Mouse (Mus musculus) left cerebral cortex, adult 2 months (tissue): ENCODE results near the gene Krt31. TPM values are rescaled to one million over a fixed set of nuclear protein-coding genes. Genes with fewer than 3 reads are reported as not detected.

Experiments
- DNase-seq, 2 experiments: peaks; one replicate each; pipeline ENCODE4 v3.0.0; 2021 to 2022; ENCODE audit warnings: low spot score in 2 of 2, mixed read lengths in 1 of 2; ENCODE audit errors: extremely low spot score in 1 of 2
- H3K27ac ChIP-seq: fragments of 200-600 bp; 2 replicates; pipeline ENCODE4 v1.8.1; 2022
- H3K4me3 ChIP-seq: fragments of 200-600 bp; 2 replicates; pipeline ENCODE4 v1.8.1; 2022
- CTCF ChIP-seq: fragments of 200-600 bp; IDR thresholded peaks from 2 replicates; pipeline ENCODE4 v1.8.1; 2022; ENCODE audit warnings: antibody characterized with exemption, mild to moderate bottlenecking, moderate library complexity
- intact Hi-C: fragments of 180-260 bp; cut with DNase I; formaldehyde crosslinking; loops from one replicate; pipeline ENCODE4 v1.15.1; 2025
- total RNA-seq, 2 experiments: library from RNA; stranded (reverse); gene quantifications; 2 replicates each; pipeline ENCODE4 v1.2.3; 2021

Krt31 gene
- total RNA-seq, 2 experiments from 2014 or later: not detected

GRCm38 (mm10) chr11:100046303-100046866 lies 4.0 kb downstream of the Krt31 start:
- Histone ChIP-seq H3K4me3 (no peak overlapping the region), H3K27ac (no peak overlapping the region)
- intact Hi-C loops: no loop called here
- no peak for TF ChIP-seq CTCF
- no peak for DNase-seq

- Histone ChIP-seq H3K4me3 (no peak within 1 kb of the TSS), H3K27ac (no peak within 1 kb of the TSS)
- TF ChIP-seq CTCF: no peak
- DNase-seq: no peak
- intact Hi-C loops: no loop called here
Measured at GRCm38 (mm10) chr11:100041454-100041853, 8.9 kb downstream of the Krt31 start, which contains the start of gene Krt34. Gene Krt34 (minus strand): TSS chr11:100041554.

- intact Hi-C loops: no loop called here
- no peak within 1 kb of the TSS for H3K27ac ChIP-seq
- H3K4me3 ChIP-seq: no peak within 1 kb of the TSS
- DNase-seq: no peak
- TF ChIP-seq CTCF: no peak
Measured at GRCm38 (mm10) chr11:100029768-100030167, 20.6 kb downstream of the Krt31 start, which contains the start of gene Krt33b. Gene Krt33b (minus strand): TSS chr11:100029868.

GRCm38 (mm10) chr11:100021438-100021837 lies 28.9 kb downstream of the Krt31 start:
- no peak for TF ChIP-seq CTCF
- no peak for DNase-seq
- H3K27ac ChIP-seq: no peak overlapping the region
- H3K4me3 ChIP-seq: no peak overlapping the region
- intact Hi-C loops: no loop called here

GRCm38 (mm10) chr11:100019466-100019865 lies 30.9 kb downstream of the Krt31 start:
- no peak for TF ChIP-seq CTCF
- no peak for DNase-seq
- intact Hi-C loops: no loop called here
- Histone ChIP-seq H3K4me3 (no peak overlapping the region), H3K27ac (no peak overlapping the region)

GRCm38 (mm10) chr11:100016112-100016511 lies 34.2 kb downstream of the Krt31 start, which contains the start of gene Krt33a:
Gene Krt33a (minus strand): TSS chr11:100016212.
- intact Hi-C loops: no loop called here

GRCm38 (mm10) chr11:100013691-100014171 lies 36.6 kb downstream of the Krt31 start:
- Histone ChIP-seq H3K27ac (no peak overlapping the region), H3K4me3 (no peak overlapping the region)
- DNase-seq: no peak
- TF ChIP-seq CTCF: no peak
- intact Hi-C loops: no loop called here

More at GRCm38 (mm10) chr11:100016112-100016511, 34.2 kb downstream of the Krt31 start, which contains the start of gene Krt33a:
- no peak for TF ChIP-seq CTCF
- H3K27ac ChIP-seq: no peak within 1 kb of the TSS
- DNase-seq: no peak
- H3K4me3 ChIP-seq: no peak within 1 kb of the TSS

- Histone ChIP-seq H3K4me3 (no peak overlapping the region), H3K27ac (no peak overlapping the region)
- no peak for DNase-seq
- no peak for TF ChIP-seq CTCF
- intact Hi-C loops: no loop called here
Measured at GRCm38 (mm10) chr11:100010682-100011081, 39.7 kb downstream of the Krt31 start.

- no peak for TF ChIP-seq CTCF
- no peak overlapping the region for H3K4me3 ChIP-seq
- peak in 1 of 2 experiments; percentile 36 for DNase-seq
- H3K27ac ChIP-seq: no peak overlapping the region
- intact Hi-C loops: loop anchor here (5.0 to 10.0 kb wide), 3 partner anchors 274 to 626 kb away; no protein-coding TSS in a partner anchor
Measured at GRCm38 (mm10) chr11:100008336-100008735, 42.0 kb downstream of the Krt31 start.

- H3K4me3 ChIP-seq: no peak overlapping the region
- intact Hi-C loops: loop anchor here (5.0 to 10.0 kb wide), 3 partner anchors 276 to 624 kb away; no protein-coding TSS in a partner anchor
- H3K27ac ChIP-seq: no peak overlapping the region
- DNase-seq: no peak
- peak; percentile 43 for TF ChIP-seq CTCF
Measured at GRCm38 (mm10) chr11:100006624-100007023, 43.7 kb downstream of the Krt31 start.

- DNase-seq: no peak
Measured at GRCm38 (mm10) chr11:100005905-100006304, 44.4 kb downstream of the Krt31 start.

GRCm38 (mm10) chr11:100004846-100005245 lies 45.5 kb downstream of the Krt31 start:
- peak; percentile 52 to 60 for DNase-seq
- no peak overlapping the region for H3K27ac ChIP-seq
- intact Hi-C loops: loop anchor here (1.0 to 10.0 kb wide), 5 partner anchors 164 to 623 kb away; no protein-coding TSS in a partner anchor
- TF ChIP-seq CTCF: peak; percentile 97
- no peak overlapping the region for H3K4me3 ChIP-seq

More at GRCm38 (mm10) chr11:100005905-100006304, 44.4 kb downstream of the Krt31 start:
- Histone ChIP-seq H3K4me3 (no peak overlapping the region), H3K27ac (no peak overlapping the region)
- intact Hi-C loops: loop anchor here (1.0 to 10.0 kb wide), 5 partner anchors 163 to 624 kb away; no protein-coding TSS in a partner anchor
- TF ChIP-seq CTCF: no peak
